In the genomic region with DNA sequence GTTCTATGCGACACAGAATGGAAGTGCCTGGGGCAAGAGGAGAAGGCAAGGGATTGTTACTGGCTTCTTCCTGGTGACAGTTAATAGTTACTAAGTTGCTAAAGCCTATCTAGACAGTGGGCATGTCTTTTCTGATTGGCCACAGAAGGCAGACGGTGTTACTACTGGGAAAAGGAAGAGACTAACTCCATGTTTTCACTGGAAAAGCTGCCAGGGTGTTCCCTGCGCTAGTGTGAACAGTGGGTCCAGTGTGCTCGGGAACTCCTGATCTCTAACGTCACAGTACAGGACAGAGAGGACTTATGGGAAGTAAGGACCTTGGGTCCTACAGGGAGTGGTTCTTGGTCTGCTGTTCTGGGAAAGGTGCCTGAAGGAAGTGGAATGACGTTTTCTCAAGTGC, we compare ENCODE assay signal across 42 mouse cellular contexts. TPM values are rescaled to one million over a fixed set of nuclear protein-coding genes. Genes with fewer than 3 reads are reported as not detected.
A peak's percentile ranks its signal among the peaks of the same experiment; 100 is the strongest.
DNase-seq lines count a peak whose midpoint lies in the region; ATAC-seq and TF ChIP-seq lines count a peak whose summit lies in the region.
"Had no signal": no experiment of that assay in that cellular context is flagged by ENCODE, and none has a peak within 500 bp of the region (broad histone marks: within the 10 kb centered on the region; RNA-seq: fewer than 3 reads in every experiment).

No protein-coding gene starts in this region.

- peak overlapping the region; percentile 14 for H3K4me3 ChIP-seq in intestine, embryonic 14.5 days (ENCODE audit: low read depth, low read length)
- no peak overlapping the region for H3K4me3 ChIP-seq in hindbrain, postnatal 0 days (ENCODE audit: low read length)
- H3K4me3 ChIP-seq: erythroblast, embryonic 14.5 days; forebrain, embryonic 12.5 days; hindbrain, embryonic 10.5 days; left cerebral cortex, adult 2 months; limb, embryonic 12.5 days; lung, embryonic 15.5 days; midbrain, embryonic 10.5 days; midbrain, embryonic 15.5 days; neural tube, embryonic 15.5 days; stomach, embryonic 15.5 days had no signal

- peak overlapping the region; percentile 8; the same call in 1 of the 2 replicates for H3K27ac ChIP-seq in intestine, embryonic 14.5 days (ENCODE audit: low read depth)
- no peak overlapping the region for H3K27ac ChIP-seq in hindbrain, postnatal 0 days
- H3K27ac ChIP-seq: forebrain, embryonic 12.5 days; hindbrain, embryonic 10.5 days; left cerebral cortex, adult 2 months; limb, embryonic 12.5 days; liver, embryonic 14.5 days; lung, embryonic 15.5 days; midbrain, embryonic 10.5 days; midbrain, embryonic 15.5 days; neural tube, embryonic 15.5 days; stomach, embryonic 15.5 days had no signal

- H3K4me2 ChIP-seq in intestine, embryonic 14.5 days (ENCODE audit: low read length) = peak overlapping the region; percentile 36
- H3K4me2 ChIP-seq in hindbrain, postnatal 0 days (ENCODE audit: low read depth, low read length) = no peak overlapping the region
- H3K4me2 ChIP-seq: forebrain, embryonic 12.5 days; limb, embryonic 12.5 days; lung, embryonic 15.5 days; midbrain, embryonic 15.5 days; neural tube, embryonic 15.5 days; stomach, embryonic 15.5 days had no signal

- no peak for TF ChIP-seq CTCF in hindbrain, postnatal 0 days (IDR thresholded peaks at IDR 0.05; ENCODE audit: low read depth)

- peak; percentile 33 for DNase-seq in heart, adult 11 months
- DNase-seq in heart, adult 9 months (ENCODE audit: low spot score in 2 of 2) = no peak
- DNase-seq in kidney, adult 9 months = peak; percentile 74
- DNase-seq in kidney, postnatal 10 days = no peak
- no peak for DNase-seq in intestine, embryonic 14.5 days (ENCODE audit: low spot score)
- DNase-seq in kidney, postnatal 25 days = peak; percentile 20 to 67
- DNase-seq in thymus, adult 18-20 months = no peak
- DNase-seq in hindbrain, postnatal 0 days (ENCODE audit: low spot score) = no peak
- DNase-seq: adrenal gland, adult 8-10 months; cerebellum, adult 2 months; cerebellum, postnatal 14 days; forebrain, postnatal 0 days; heart, postnatal 14 days; retina, postnatal 1 day; right cerebral cortex, postnatal 14 days; thymus, adult 2 months had no signal

- no peaks in the 10 kb centered on the region for H3K27me3 ChIP-seq in intestine, embryonic 14.5 days (replicated peaks; ENCODE audit: control insufficient read depth, insufficient read depth, low read length)
- no peaks in the 10 kb centered on the region for H3K27me3 ChIP-seq in hindbrain, postnatal 0 days (ENCODE audit: insufficient read depth, low read length)
- H3K27me3 ChIP-seq: CH12.LX; forebrain, embryonic 12.5 days; limb, embryonic 12.5 days; lung, embryonic 15.5 days; midbrain, embryonic 15.5 days; neural tube, embryonic 15.5 days; stomach, embryonic 15.5 days had no signal

- peak; percentile 69 for ATAC-seq in intestine, embryonic 14.5 days (replicated peaks; ENCODE audit: low FRiP score, low TSS enrichment, low read depth)
- no peak for ATAC-seq in hindbrain, postnatal 0 days
- ATAC-seq: forebrain, postnatal 0 days; hindbrain, embryonic 16.5 days; midbrain, embryonic 15.5 days had no signal

- no peaks in the 10 kb centered on the region for H3K36me3 ChIP-seq in intestine, embryonic 14.5 days (ENCODE audit: control insufficient read depth, insufficient read depth, low read length)
- H3K36me3 ChIP-seq in hindbrain, postnatal 0 days (ENCODE audit: insufficient read depth, low read length) = no peaks in the 10 kb centered on the region
- H3K36me3 ChIP-seq: forebrain, embryonic 12.5 days; hindbrain, embryonic 10.5 days; limb, embryonic 12.5 days; lung, embryonic 15.5 days; midbrain, embryonic 10.5 days; midbrain, embryonic 15.5 days; neural tube, embryonic 15.5 days; stomach, embryonic 15.5 days had no signal

- no peaks in the 10 kb centered on the region for H3K9me3 ChIP-seq in intestine, embryonic 14.5 days (ENCODE audit: control insufficient read depth, low read length)
- no peaks in the 10 kb centered on the region for H3K9me3 ChIP-seq in hindbrain, postnatal 0 days (ENCODE audit: low read length)
- H3K9me3 ChIP-seq: forebrain, embryonic 12.5 days; hindbrain, embryonic 10.5 days; limb, embryonic 12.5 days; lung, embryonic 15.5 days; midbrain, embryonic 10.5 days; midbrain, embryonic 15.5 days; neural tube, embryonic 15.5 days; stomach, embryonic 15.5 days had no signal

- WGBS in intestine, embryonic 14.5 days = 62% methylated on average over 6 of the region's 6 CpGs
- 80% methylated on average over 6 of the region's 6 CpGs for WGBS in hindbrain, postnatal 0 days

- no peak overlapping the region for H3K9ac ChIP-seq in intestine, embryonic 14.5 days (ENCODE audit: low read length)
- no peak overlapping the region for H3K9ac ChIP-seq in hindbrain, postnatal 0 days (replicated peaks; ENCODE audit: low read length)
- H3K9ac ChIP-seq: forebrain, embryonic 12.5 days; forebrain, postnatal 0 days; limb, embryonic 12.5 days; liver, embryonic 14.5 days; lung, embryonic 15.5 days; midbrain, embryonic 15.5 days; neural tube, embryonic 15.5 days; stomach, embryonic 15.5 days had no signal

- no peaks in the 10 kb centered on the region; the same call in 1 of the 2 replicates for H3K4me1 ChIP-seq in intestine, embryonic 14.5 days (replicated peaks; ENCODE audit: control insufficient read depth, insufficient read depth, low read length)
- no peaks in the 10 kb centered on the region for H3K4me1 ChIP-seq in hindbrain, postnatal 0 days (ENCODE audit: insufficient read depth, low read length)
- H3K4me1 ChIP-seq: forebrain, embryonic 12.5 days; hindbrain, embryonic 10.5 days; limb, embryonic 12.5 days; lung, embryonic 15.5 days; midbrain, embryonic 10.5 days; midbrain, embryonic 15.5 days; neural tube, embryonic 15.5 days; stomach, embryonic 15.5 days had no signal

RNA-seq across cellular contexts. Expression of gene Mgam, which starts 6.9 kb away (rescaled TPM):
- polyA plus RNA-seq in intestine, embryonic 14.5 days (2014; fragmentation: Nextera tagmentation; extraction: Ambion mirVana) = 37.0 and 42.3 TPM in 2 replicates
- total RNA-seq in hindbrain, postnatal 0 days (2014; rRNA removed) = 0.22 and 0.31 TPM in 2 replicates
- 0.25 and 0.39 TPM in 2 replicates for polyA plus RNA-seq in hindbrain, postnatal 0 days (2015; fragmentation: Nextera tagmentation; extraction: Ambion mirVana)
- total RNA-seq: CH12.LX; layer of hippocampus, adult 18-20 months; left cerebral cortex, postnatal 25 days had no signal
- polyA plus RNA-seq: hindbrain, embryonic 10.5 days; limb, embryonic 12.5 days; midbrain, embryonic 10.5 days had no signal

RNA-seq across cellular contexts. Expression of gene Tas2r138, which starts 22.4 kb away (rescaled TPM):
- polyA plus RNA-seq in intestine, embryonic 14.5 days (2014; fragmentation: Nextera tagmentation; extraction: Ambion mirVana) = not detected in 2 replicates
- not detected in 2 replicates for total RNA-seq in hindbrain, postnatal 0 days (2014; rRNA removed)
- polyA plus RNA-seq in hindbrain, postnatal 0 days (2015; fragmentation: Nextera tagmentation; extraction: Ambion mirVana) = not detected in 2 replicates
- total RNA-seq: adrenal gland, adult 8-10 months; adrenal gland, postnatal 4 days; CH12.LX; ES-E14; forebrain, postnatal 0 days; gastrocnemius, adult 8-10 months; gastrocnemius, postnatal 4 days; heart, adult 8-10 months; heart, postnatal 14 days; layer of hippocampus, adult 18-20 months; layer of hippocampus, postnatal 14 days; left cerebral cortex, adult 2 months; left cerebral cortex, postnatal 25 days; megakaryocyte progenitor cell, adult 5-6 weeks had no signal
- polyA plus RNA-seq: C2C12; cerebellum, adult 2 months; cortical plate, adult 2 months; embryonic facial prominence, embryonic 14.5 days; erythroblast, embryonic 14.5 days; forebrain, embryonic 12.5 days; forebrain, postnatal 0 days; heart, embryonic 14.5 days; hindbrain, embryonic 10.5 days; hindbrain, embryonic 16.5 days; limb, embryonic 12.5 days; liver, embryonic 14.5 days; lung, embryonic 15.5 days; midbrain, embryonic 10.5 days; midbrain, embryonic 15.5 days; neural tube, embryonic 15.5 days; stomach, embryonic 15.5 days had no signal

RNA-seq across cellular contexts. Expression of gene Clec5a, which starts 49.9 kb away (rescaled TPM):
- 1.0 and 1.1 TPM in 2 replicates for polyA plus RNA-seq in intestine, embryonic 14.5 days (2014; fragmentation: Nextera tagmentation; extraction: Ambion mirVana)
- total RNA-seq in hindbrain, postnatal 0 days (2014; rRNA removed) = 0.58 TPM in 1 of 2 replicates, not detected in the other
- polyA plus RNA-seq in hindbrain, postnatal 0 days (2015; fragmentation: Nextera tagmentation; extraction: Ambion mirVana) = 0.78 TPM in 2 replicates
- total RNA-seq: ES-E14 had no signal
- polyA plus RNA-seq: C2C12; erythroblast, embryonic 14.5 days had no signal

Comparison
In these comparisons a context has a peak if more than half of its experiments do, and no peak if none do; other contexts are left out.
1. DNase-seq: peak in heart, adult 11 months (single experiment), kidney, adult 9 months (single experiment) and kidney, postnatal 25 days (2 of 2); none in heart, adult 9 months (0 of 2), kidney, postnatal 10 days (single experiment), intestine, embryonic 14.5 days (single experiment), thymus, adult 18-20 months (0 of 2) and hindbrain, postnatal 0 days (single experiment).
2. RNA of gene Mgam, which starts 6.9 kb away (polyA plus RNA-seq): 37.0 to 42.3 TPM in intestine, embryonic 14.5 days; 0.25 to 0.39 TPM in hindbrain, postnatal 0 days; every median in the first group is over 10 times any median in the second.